Mouse (Mus musculus) liver, embryonic 14 days (tissue): ENCODE data around the gene Zfp536. TPM values are rescaled to one million over a fixed set of nuclear protein-coding genes. Genes with fewer than 3 reads are reported as not detected.

Experiments
- polyA plus RNA-seq: library from polyadenylated mRNA; depleted of rRNA; stranded (reverse); fragments of >200 nt; gene quantifications from 2 replicates; pipeline ENCODE4 v1.2.3, GENCODE M21; 2012; rRNA removed

Zfp536 gene
- polyA plus RNA-seq: 0.03 TPM in 1 of 2 replicates, not detected in the other

DNA sequence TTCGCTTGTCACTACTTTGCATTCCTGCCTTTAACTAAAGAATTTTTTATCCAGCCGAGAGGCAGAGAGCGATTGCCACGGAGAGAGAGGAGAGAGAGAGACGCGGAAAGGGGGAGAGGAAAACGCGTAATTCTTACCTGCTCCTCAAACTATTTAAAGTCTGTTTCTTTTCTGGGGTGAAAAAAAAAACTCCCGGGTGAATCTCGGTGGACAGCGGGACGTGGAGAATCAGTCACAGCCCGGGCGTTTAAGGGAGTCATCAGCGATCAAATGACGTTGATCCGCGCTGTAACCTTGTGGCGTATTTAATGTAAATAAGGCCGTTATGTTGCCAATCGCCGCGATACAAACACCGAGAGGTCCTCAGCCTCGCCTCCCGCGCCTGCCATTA, at the start of gene Zfp536:
TSS of gene Zfp536 (minus strand) at position 330 of the 391 bp plus-strand sequence.

Other genes with a start within 250 kb of the Zfp536 start
- gene Uri1, start 249.9 kb upstream of the Zfp536 start, polyA plus RNA-seq: 8.0 and 8.5 TPM in 2 replicates